Mouse (Mus musculus): ENCODE data around the gene Ube2q1. TPM values are rescaled to one million over a fixed set of nuclear protein-coding genes. Genes with fewer than 3 reads are reported as not detected.

Ube2q1 gene
- total and polyA plus RNA-seq, 2 experiments, result 10.0 to 16.6 TPM

GRCm38 (mm10) chr3:89800774-89801506 is 27.5 kb downstream of the Ube2q1 start:
- no peaks in the 10 kb centered on the region for H3K36me3 ChIP-seq (ENCODE audit: control insufficient read depth, insufficient read depth, low read length)
- no peak overlapping the region for H3K9ac ChIP-seq (ENCODE audit: low read depth, low read length)
- no peaks in the 10 kb centered on the region for H3K4me1 ChIP-seq (ENCODE audit: control insufficient read depth, insufficient read depth, low read length)
- WGBS, result 77% methylated on average over 5 of the region's 5 CpGs
- no peak overlapping the region for H3K27ac ChIP-seq (replicated peaks; ENCODE audit: insufficient read depth, low read depth, low read length)
- no peaks in the 10 kb centered on the region for H3K27me3 ChIP-seq (ENCODE audit: control insufficient read depth, insufficient read depth, low read length)
- TF ChIP-seq CTCF (IDR thresholded peaks at IDR 0.05; ENCODE audit: low read depth, low read length), result no peak
- no peak for TF ChIP-seq POLR2A (IDR thresholded peaks at IDR 0.05; ENCODE audit: extremely low read depth, insufficient read depth, low read length)
- no peak for DNase-seq (ENCODE audit: extremely low read depth, low read depth, low spot score)
- H3K4me3 ChIP-seq (ENCODE audit: insufficient read depth, low read depth, low read length), result no peak overlapping the region
- H3K79me2 ChIP-seq (ENCODE audit: control insufficient read depth, insufficient read depth, low read length), result no peaks in the 10 kb centered on the region

- Histone ChIP-seq H3K27me3 (ENCODE audit: control insufficient read depth, insufficient read depth, low read length) (no peaks in the 10 kb centered on the region), H3K79me2 (ENCODE audit: control insufficient read depth, insufficient read depth, low read length) (no peaks in the 10 kb centered on the region), H3K4me3 (ENCODE audit: insufficient read depth, low read depth, low read length) (no peak overlapping the region), H3K36me3 (ENCODE audit: control insufficient read depth, insufficient read depth, low read length) (no peaks in the 10 kb centered on the region), H3K27ac (replicated peaks; ENCODE audit: insufficient read depth, low read depth, low read length) (no peak overlapping the region), H3K4me1 (ENCODE audit: control insufficient read depth, insufficient read depth, low read length) (no peaks in the 10 kb centered on the region), H3K9ac (ENCODE audit: low read depth, low read length) (no peak overlapping the region)
- TF ChIP-seq POLR2A (IDR thresholded peaks at IDR 0.05; ENCODE audit: extremely low read depth, insufficient read depth, low read length), result no peak
- TF ChIP-seq CTCF (IDR thresholded peaks at IDR 0.05; ENCODE audit: low read depth, low read length), result no peak
- WGBS, result under 1% methylated on average over 3 of the region's 3 CpGs
- peak; percentile 38 for DNase-seq (ENCODE audit: extremely low read depth, low read depth, low spot score)
These were observed 28.1 kb downstream of the Ube2q1 start for GRCm38 (mm10) chr3:89801507-89801847.

GRCm38 (mm10) chr3:89802876-89803275 is 29.5 kb downstream of the Ube2q1 start:
- no peak for DNase-seq (ENCODE audit: extremely low read depth, low read depth, low spot score)
- no peaks in the 10 kb centered on the region for H3K36me3 ChIP-seq (ENCODE audit: control insufficient read depth, insufficient read depth, low read length)
- no peaks in the 10 kb centered on the region for H3K79me2 ChIP-seq (ENCODE audit: control insufficient read depth, insufficient read depth, low read length)
- H3K4me1 ChIP-seq (ENCODE audit: control insufficient read depth, insufficient read depth, low read length), result no peaks in the 10 kb centered on the region
- WGBS, result 81% methylated on average over 15 of the region's 15 CpGs
- no peak overlapping the region for H3K27ac ChIP-seq (replicated peaks; ENCODE audit: insufficient read depth, low read depth, low read length)
- no peaks in the 10 kb centered on the region for H3K27me3 ChIP-seq (ENCODE audit: control insufficient read depth, insufficient read depth, low read length)
- H3K4me3 ChIP-seq (ENCODE audit: insufficient read depth, low read depth, low read length), result no peak overlapping the region
- no peak overlapping the region for H3K9ac ChIP-seq (ENCODE audit: low read depth, low read length)
- TF ChIP-seq CTCF (IDR thresholded peaks at IDR 0.05; ENCODE audit: low read depth, low read length) (no peak), POLR2A (IDR thresholded peaks at IDR 0.05; ENCODE audit: extremely low read depth, insufficient read depth, low read length) (no peak)

- no peak for DNase-seq (ENCODE audit: extremely low read depth, low read depth, low spot score)
- Histone ChIP-seq H3K36me3 (ENCODE audit: control insufficient read depth, insufficient read depth, low read length) (no peaks in the 10 kb centered on the region), H3K9ac (ENCODE audit: low read depth, low read length) (no peak overlapping the region), H3K27me3 (ENCODE audit: control insufficient read depth, insufficient read depth, low read length) (no peaks in the 10 kb centered on the region), H3K27ac (replicated peaks; ENCODE audit: insufficient read depth, low read depth, low read length) (no peak overlapping the region), H3K4me3 (ENCODE audit: insufficient read depth, low read depth, low read length) (no peak overlapping the region), H3K79me2 (ENCODE audit: control insufficient read depth, insufficient read depth, low read length) (no peaks in the 10 kb centered on the region), H3K4me1 (ENCODE audit: control insufficient read depth, insufficient read depth, low read length) (no peaks in the 10 kb centered on the region)
- WGBS, result 74% methylated on average over 4 of the region's 4 CpGs
- no peak for TF ChIP-seq CTCF (IDR thresholded peaks at IDR 0.05; ENCODE audit: low read depth, low read length)
- TF ChIP-seq POLR2A (IDR thresholded peaks at IDR 0.05; ENCODE audit: extremely low read depth, insufficient read depth, low read length), result no peak
These were observed 31.8 kb downstream of the Ube2q1 start for GRCm38 (mm10) chr3:89805179-89805578.

GRCm38 (mm10) chr3:89806751-89807150 is 33.3 kb downstream of the Ube2q1 start:
- peak; percentile 13 for DNase-seq (ENCODE audit: extremely low read depth, low read depth, low spot score)
- WGBS, result 94% methylated on average over 2 of the region's 2 CpGs
- Histone ChIP-seq H3K4me3 (ENCODE audit: insufficient read depth, low read depth, low read length) (no peak overlapping the region), H3K27me3 (ENCODE audit: control insufficient read depth, insufficient read depth, low read length) (no peaks in the 10 kb centered on the region), H3K79me2 (ENCODE audit: control insufficient read depth, insufficient read depth, low read length) (no peaks in the 10 kb centered on the region), H3K27ac (replicated peaks; ENCODE audit: insufficient read depth, low read depth, low read length) (no peak overlapping the region), H3K4me1 (ENCODE audit: control insufficient read depth, insufficient read depth, low read length) (no peaks in the 10 kb centered on the region), H3K36me3 (ENCODE audit: control insufficient read depth, insufficient read depth, low read length) (no peaks in the 10 kb centered on the region), H3K9ac (ENCODE audit: low read depth, low read length) (no peak overlapping the region)
- peak; percentile 48 for TF ChIP-seq CTCF (IDR thresholded peaks at IDR 0.05; ENCODE audit: low read depth, low read length)
- no peak for TF ChIP-seq POLR2A (IDR thresholded peaks at IDR 0.05; ENCODE audit: extremely low read depth, insufficient read depth, low read length)

- 96% methylated on average over 3 of the region's 3 CpGs for WGBS
- Histone ChIP-seq H3K27me3 (ENCODE audit: control insufficient read depth, insufficient read depth, low read length) (no peaks in the 10 kb centered on the region), H3K36me3 (ENCODE audit: control insufficient read depth, insufficient read depth, low read length) (no peaks in the 10 kb centered on the region), H3K4me1 (ENCODE audit: control insufficient read depth, insufficient read depth, low read length) (no peaks in the 10 kb centered on the region), H3K4me3 (ENCODE audit: insufficient read depth, low read depth, low read length) (no peak overlapping the region), H3K79me2 (ENCODE audit: control insufficient read depth, insufficient read depth, low read length) (no peaks in the 10 kb centered on the region), H3K27ac (replicated peaks; ENCODE audit: insufficient read depth, low read depth, low read length) (no peak overlapping the region), H3K9ac (ENCODE audit: low read depth, low read length) (no peak overlapping the region)
- TF ChIP-seq CTCF (IDR thresholded peaks at IDR 0.05; ENCODE audit: low read depth, low read length), result no peak
- no peak for TF ChIP-seq POLR2A (IDR thresholded peaks at IDR 0.05; ENCODE audit: extremely low read depth, insufficient read depth, low read length)
- peak; percentile 11 for DNase-seq (ENCODE audit: extremely low read depth, low read depth, low spot score)
These were observed 33.8 kb downstream of the Ube2q1 start for GRCm38 (mm10) chr3:89807171-89807570.

Measured in liver, adult 2 months (tissue).